Mouse (Mus musculus) C2C12 (cell line): Measurements from ENCODE around the gene 0610030E20Rik. TPM values are rescaled to one million over a fixed set of nuclear protein-coding genes. Genes with fewer than 3 reads are reported as not detected.

Experiments used
- H3K27me3 ChIP-seq: one replicate; pipeline ENCODE4 v1.6.1; 2011; ENCODE audit not compliant: control insufficient read depth, insufficient read depth, insufficient read length
- H3K36me3 ChIP-seq: one replicate; pipeline ENCODE4 v1.6.1; 2011; ENCODE audit not compliant: control insufficient read depth, insufficient read depth
- H3K4me3 ChIP-seq: one replicate; pipeline ENCODE4 v1.5.1; 2011; ENCODE audit warnings: mild to moderate bottlenecking, control low read depth; ENCODE audit not compliant: poor library complexity, insufficient read depth, severe bottlenecking
- H3K79me2 ChIP-seq: one replicate; pipeline ENCODE4 v1.6.1; 2011; ENCODE audit not compliant: control insufficient read depth, insufficient read depth
- H3K79me3 ChIP-seq: one replicate; pipeline ENCODE4 v1.6.1; 2011; ENCODE audit warnings: low read depth, control low read depth
- H3ac ChIP-seq: one replicate; pipeline ENCODE3; 2011; ENCODE audit warnings: low read depth; ENCODE audit not compliant: control insufficient read depth, insufficient read length
- CEBPB ChIP-seq: IDR thresholded peaks from one replicate; pipeline ENCODE4 v1.6.1; 2011; ENCODE audit warnings: low read depth, mild to moderate bottlenecking, control low read depth, moderate library complexity
- CTCF ChIP-seq: IDR thresholded peaks from one replicate; pipeline ENCODE4 v1.5.1; 2011; ENCODE audit not compliant: control insufficient read depth, insufficient read depth, insufficient read length
- FOSL1 ChIP-seq: IDR thresholded peaks from one replicate; pipeline ENCODE4 v1.8.0; 2011; ENCODE audit warnings: mild to moderate bottlenecking, low read length; ENCODE audit not compliant: poor library complexity, insufficient read depth, severe bottlenecking
- MAX ChIP-seq: IDR thresholded peaks from one replicate; pipeline ENCODE4 v1.6.1; 2011; ENCODE audit warnings: mild to moderate bottlenecking, control low read depth
- MYOD1 ChIP-seq: IDR thresholded peaks from one replicate; pipeline ENCODE4 v1.6.1; 2011; ENCODE audit warnings: low read depth; ENCODE audit not compliant: control insufficient read depth, insufficient read length
- MYOG ChIP-seq: IDR thresholded peaks from one replicate; pipeline ENCODE4 v1.6.1; 2011; ENCODE audit not compliant: control insufficient read depth, insufficient read length; ENCODE audit errors: extremely low read depth
- USF1 ChIP-seq: IDR thresholded peaks from one replicate; pipeline ENCODE4 v1.6.1; 2011; ENCODE audit warnings: low read depth, mild to moderate bottlenecking, control low read depth, moderate library complexity
- polyA plus RNA-seq: library from polyadenylated mRNA; unstranded; fragments of >200 nt; fragmentation: generic; extraction: Trizol; gene quantifications from one replicate; pipeline ENCODE4 v1.2.1, GENCODE M21; 2012; ENCODE audit warnings: missing spikeins

0610030E20Rik gene
- polyA plus RNA-seq, 1 experiment, result 5.2 TPM

DNA sequence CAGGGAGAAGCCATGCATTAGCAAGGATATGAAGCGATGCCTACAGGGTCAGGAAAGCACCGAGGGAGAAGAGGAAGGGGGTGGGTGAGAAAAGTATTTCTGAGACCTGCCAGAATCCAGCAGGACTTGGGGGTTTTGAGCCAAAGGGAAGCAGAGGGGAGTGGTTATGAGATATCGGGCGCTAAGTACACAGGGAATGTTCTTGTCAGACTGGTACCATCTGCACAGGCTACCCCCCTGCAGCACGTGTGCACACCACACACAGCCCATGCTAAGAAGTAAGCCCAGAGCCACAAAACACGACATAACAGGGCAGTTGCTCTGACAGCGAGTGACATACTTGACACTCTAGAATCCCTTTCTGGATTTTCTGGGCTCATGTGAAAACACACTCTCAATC lies 27.1 kb downstream of the 0610030E20Rik start:
- Histone ChIP-seq H3ac (no peak overlapping the region), H3K79me3 (peaks cover 3% of the 10 kb centered on the region), H3K4me3 (no peak overlapping the region), H3K79me2 (peaks cover 11% of the 10 kb centered on the region), H3K27me3 (no peaks in the 10 kb centered on the region), H3K36me3 (no peaks in the 10 kb centered on the region)
- TF ChIP-seq USF1 (no peak), CEBPB (no peak), CTCF (no peak), MYOG (no peak), MYOD1 (no peak), MAX (no peak), FOSL1 (no peak)

DNA sequence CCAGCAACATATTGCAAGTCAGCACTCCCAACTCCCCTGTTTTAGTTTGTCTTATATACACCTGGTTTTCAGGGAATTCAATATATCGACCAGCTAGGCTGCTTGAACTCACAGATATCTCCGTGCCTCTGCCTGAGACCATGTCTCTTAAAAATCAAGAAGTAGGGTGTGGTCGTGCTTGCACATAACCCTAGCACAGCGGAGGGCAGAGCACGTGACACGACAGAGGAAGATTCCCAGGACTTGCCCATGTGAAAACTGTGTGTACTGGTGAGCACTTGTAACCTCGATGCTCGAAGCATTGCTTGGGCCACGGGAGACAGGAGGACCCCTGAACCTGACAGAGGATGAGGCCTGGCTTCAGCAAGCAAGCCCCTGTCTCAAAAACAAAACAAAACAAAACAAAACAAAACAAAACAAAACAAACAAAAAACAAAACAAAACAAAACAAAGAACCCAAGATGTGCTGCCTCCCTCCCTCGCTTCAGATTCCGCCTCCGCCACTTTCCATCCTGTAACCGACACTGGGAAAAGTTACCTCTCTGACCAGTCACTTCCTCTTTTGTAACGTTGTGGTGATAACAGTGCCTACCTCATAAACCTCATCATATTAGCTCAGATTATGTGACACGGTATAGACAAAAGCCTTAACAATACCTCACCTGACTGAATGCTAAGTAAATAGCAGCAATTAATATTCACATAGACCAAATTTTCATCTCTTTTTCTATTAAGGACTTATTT lies 27.9 kb downstream of the 0610030E20Rik start:
- Histone ChIP-seq H3K36me3 (no peaks in the 10 kb centered on the region), H3K79me2 (peaks cover 19% of the 10 kb centered on the region), H3ac (no peak overlapping the region), H3K27me3 (no peaks in the 10 kb centered on the region), H3K4me3 (no peak overlapping the region), H3K79me3 (peaks cover 3% of the 10 kb centered on the region)
- TF ChIP-seq CEBPB, result no peak
- TF ChIP-seq USF1, result no peak
- TF ChIP-seq MYOD1, result no peak

- no peaks in the 10 kb centered on the region for H3K36me3 ChIP-seq
- peaks cover 20% of the 10 kb centered on the region for H3K79me2 ChIP-seq
- no peaks in the 10 kb centered on the region for H3K27me3 ChIP-seq
- no peak overlapping the region for H3K4me3 ChIP-seq
- no peak overlapping the region for H3ac ChIP-seq
- peaks cover 3% of the 10 kb centered on the region for H3K79me3 ChIP-seq
- TF ChIP-seq CTCF (no peak), MAX (no peak), CEBPB (no peak), MYOG (no peak), MYOD1 (no peak), FOSL1 (no peak), USF1 (no peak)
These were observed 31.6 kb downstream of the 0610030E20Rik start for GRCm38 (mm10) chr6:72378510-72379234.

- TF ChIP-seq USF1, result no peak
- no peak for TF ChIP-seq CTCF
- TF ChIP-seq MYOD1, result no peak
- TF ChIP-seq FOSL1, result no peak
- TF ChIP-seq MAX, result no peak
- TF ChIP-seq CEBPB, result no peak
- no peak for TF ChIP-seq MYOG
- H3K4me3 ChIP-seq, result peak overlapping the region; percentile 59
- no peaks in the 10 kb centered on the region for H3K36me3 ChIP-seq
- H3ac ChIP-seq, result peak overlapping the region; percentile 66
- peaks cover 20% of the 10 kb centered on the region for H3K79me2 ChIP-seq
- no peaks in the 10 kb centered on the region for H3K27me3 ChIP-seq
- H3K79me3 ChIP-seq, result peaks cover 3% of the 10 kb centered on the region
These were observed 32.4 kb downstream of the 0610030E20Rik start for GRCm38 (mm10) chr6:72379377-72380130.

GRCm38 (mm10) chr6:72380131-72380770 lies 33.1 kb downstream of the 0610030E20Rik start, which contains the start of gene Vamp5:
Gene Vamp5, minus strand, starts transcription at chr6:72380468.
- Histone ChIP-seq H3K27me3 (no peaks in the 10 kb centered on the region), H3K79me2 (peaks cover 20% of the 10 kb centered on the region)
- TF ChIP-seq MYOD1, result no peak
- peak; percentile 34 for TF ChIP-seq CTCF
- no peak for TF ChIP-seq USF1
- no peak for TF ChIP-seq MYOG

More at GRCm38 (mm10) chr6:72380131-72380770, 33.1 kb downstream of the 0610030E20Rik start, which contains the start of gene Vamp5:
- peak within 1 kb of the TSS; percentile 66 for H3ac ChIP-seq
- H3K79me3 ChIP-seq, result peaks cover 3% of the 10 kb centered on the region
- no peaks in the 10 kb centered on the region for H3K36me3 ChIP-seq
- peak within 1 kb of the TSS; percentile 59 for H3K4me3 ChIP-seq
